ENCODE assay signal across 28 mouse cellular contexts in genomic region chr13:33921699-33922098, GRCm38 (mm10). TPM values are rescaled to one million over a fixed set of nuclear protein-coding genes. Genes with fewer than 3 reads are reported as not detected.
DNase-seq lines count a peak whose midpoint lies in the region; ATAC-seq and TF ChIP-seq lines count a peak whose summit lies in the region.
"Had no signal": no experiment of that assay in that cellular context is flagged by ENCODE, and none has a peak within 500 bp of the region (broad histone marks: within the 10 kb centered on the region; RNA-seq: fewer than 3 reads in every experiment).

No protein-coding gene starts in this region.

- peak; percentile 61 for ATAC-seq in intestine, postnatal 0 days
- ATAC-seq: CD4-positive, CD25-positive, alpha-beta regulatory T cell, adult 4 months; forebrain, embryonic 14.5 days; forebrain, postnatal 0 days; hindbrain, embryonic 16.5 days had no signal

- no peak for TF ChIP-seq POLR2A in ES-Bruce4 (IDR thresholded peaks at IDR 0.05; ENCODE audit: insufficient read depth, low read length)

- peak; percentile 28 for DNase-seq in ZHBTc4 (ENCODE audit: low read depth, low spot score)
- no peak for DNase-seq in cerebellum, postnatal 25 days
- DNase-seq in lung, postnatal 4 days: no peak
- no peak for DNase-seq in testis, postnatal 14 days (ENCODE audit: low spot score)
- no peak for DNase-seq in kidney, adult 18-20 months
- DNase-seq: adrenal gland, postnatal 10 days; adrenal gland, postnatal 36 days; cerebellum, adult 18-20 months; cerebellum, adult 9-10 months; cerebellum, postnatal 14 days; forebrain, postnatal 0 days; gastrocnemius, adult 2 months; gastrocnemius, postnatal 14 days; heart, adult 18-20 months; heart, postnatal 10 days; heart, postnatal 36 days had no signal

- H3K4me1 ChIP-seq in E14TG2a.4 (replicated peaks; ENCODE audit: low read depth, low read length) (peaks cover 30% of the 10 kb centered on the region), ES-Bruce4 (ENCODE audit: control insufficient read depth, insufficient read depth, low read length) (no peaks in the 10 kb centered on the region)
- H3K4me1 ChIP-seq in intestine, postnatal 0 days (replicated peaks; ENCODE audit: control insufficient read depth, insufficient read depth, low read length): no peaks in the 10 kb centered on the region
- H3K4me1 ChIP-seq: embryonic facial prominence, embryonic 12.5 days; embryonic facial prominence, embryonic 15.5 days; heart, embryonic 12.5 days; heart, embryonic 15.5 days; hindbrain, embryonic 10.5 days; hindbrain, embryonic 13.5 days had no signal

- 42% methylated on average over 5 of the region's 5 CpGs for WGBS in intestine, postnatal 0 days

- no peak for TF ChIP-seq EP300 in ES-Bruce4 (IDR thresholded peaks at IDR 0.05; ENCODE audit: insufficient read depth, low read depth, low read length)

- peak overlapping the region; percentile 77 for H3K4me3 ChIP-seq in E14TG2a.4 (replicated peaks; ENCODE audit: low read length)
- peak overlapping the region; percentile 67 for H3K4me3 ChIP-seq in ES-Bruce4 (ENCODE audit: low read depth, low read length)
- H3K4me3 ChIP-seq in intestine, postnatal 0 days (ENCODE audit: low read depth, low read length): no peak overlapping the region
- H3K4me3 ChIP-seq: embryonic facial prominence, embryonic 12.5 days; embryonic facial prominence, embryonic 15.5 days; gastrocnemius, adult 2 months; heart, embryonic 12.5 days; heart, embryonic 15.5 days; hindbrain, embryonic 10.5 days; hindbrain, embryonic 13.5 days had no signal

- H3K27me3 ChIP-seq in E14TG2a.4 (ENCODE audit: insufficient read depth, low read length): no peaks in the 10 kb centered on the region
- H3K27me3 ChIP-seq in ES-Bruce4 (ENCODE audit: control insufficient read depth, insufficient read depth, low read length, poor library complexity, severe bottlenecking): no peaks in the 10 kb centered on the region
- no peaks in the 10 kb centered on the region for H3K27me3 ChIP-seq in intestine, postnatal 0 days (replicated peaks; ENCODE audit: control insufficient read depth, insufficient read depth, low read length)
- H3K27me3 ChIP-seq: embryonic facial prominence, embryonic 12.5 days; embryonic facial prominence, embryonic 15.5 days; heart, embryonic 12.5 days; heart, embryonic 15.5 days; hindbrain, embryonic 13.5 days had no signal

- TF ChIP-seq CTCF in E14TG2a.4 (conservative IDR thresholded peaks at IDR 0.05; ENCODE audit: low read length) (no peak), ES-Bruce4 (IDR thresholded peaks at IDR 0.05; ENCODE audit: low read depth, low read length) (no peak)
- no peak for TF ChIP-seq CTCF in intestine, postnatal 0 days (IDR thresholded peaks at IDR 0.05; ENCODE audit: low read depth)

- H3K4me2 ChIP-seq in intestine, postnatal 0 days (replicated peaks; ENCODE audit: low read depth): no peak overlapping the region; the same call in 1 of the 2 replicates
- H3K4me2 ChIP-seq: embryonic facial prominence, embryonic 12.5 days; embryonic facial prominence, embryonic 15.5 days; heart, embryonic 12.5 days; heart, embryonic 15.5 days; hindbrain, embryonic 13.5 days had no signal

- H3K9ac ChIP-seq in ES-Bruce4 (ENCODE audit: low read depth, poor library complexity, severe bottlenecking): peak overlapping the region; percentile 85
- H3K9ac ChIP-seq in intestine, postnatal 0 days (ENCODE audit: low read depth, low read length): no peak overlapping the region
- H3K9ac ChIP-seq: embryonic facial prominence, embryonic 12.5 days; embryonic facial prominence, embryonic 15.5 days; forebrain, postnatal 0 days; heart, embryonic 12.5 days; heart, embryonic 15.5 days; hindbrain, embryonic 13.5 days had no signal

- H3K9me3 ChIP-seq in E14TG2a.4 (ENCODE audit: low read length): no peaks in the 10 kb centered on the region
- H3K9me3 ChIP-seq in ES-Bruce4 (replicated peaks; ENCODE audit: control insufficient read depth, insufficient read depth, low read length, poor library complexity, severe bottlenecking): no peaks in the 10 kb centered on the region
- H3K9me3 ChIP-seq in intestine, postnatal 0 days (ENCODE audit: control insufficient read depth): no peaks in the 10 kb centered on the region
- H3K9me3 ChIP-seq: embryonic facial prominence, embryonic 12.5 days; embryonic facial prominence, embryonic 15.5 days; heart, embryonic 12.5 days; heart, embryonic 15.5 days; hindbrain, embryonic 13.5 days had no signal

- H3K36me3 ChIP-seq in E14TG2a.4 (ENCODE audit: insufficient read depth, low read length) (peaks cover 60% of the 10 kb centered on the region), ES-Bruce4 (ENCODE audit: control insufficient read depth, insufficient read depth, low read length, poor library complexity, severe bottlenecking) (peaks cover 17% of the 10 kb centered on the region)
- peaks cover 73% of the 10 kb centered on the region for H3K36me3 ChIP-seq in intestine, postnatal 0 days (ENCODE audit: control insufficient read depth, insufficient read depth)

- peak overlapping the region; percentile 82 for H3K27ac ChIP-seq in ES-Bruce4 (ENCODE audit: insufficient read depth, low read length)
- H3K27ac ChIP-seq in intestine, postnatal 0 days (ENCODE audit: low read depth, low read length): peak overlapping the region; percentile 73
- H3K27ac ChIP-seq: embryonic facial prominence, embryonic 12.5 days; embryonic facial prominence, embryonic 15.5 days; gastrocnemius, adult 2 months; heart, embryonic 15.5 days; hindbrain, embryonic 10.5 days; hindbrain, embryonic 13.5 days had no signal

RNA-seq across cellular contexts. Expression of gene Serpinb6c, which starts 16.2 kb away (rescaled TPM):
- 9.5 and 12.4 TPM in 2 replicates for polyA plus RNA-seq in ES-Bruce4 (2011; ENCODE audit: insufficient read depth, insufficient read length, low read depth, missing spikeins)
- 0.09 TPM in 1 of 2 replicates, not detected in the other for polyA plus RNA-seq in intestine, postnatal 0 days (2015; fragmentation: Nextera tagmentation; extraction: Ambion mirVana)
- polyA plus RNA-seq: heart, embryonic 12.5 days; heart, embryonic 15.5 days; hindbrain, embryonic 10.5 days had no signal

RNA-seq across cellular contexts. Expression of gene Nqo2, which starts 42.8 kb away (rescaled TPM):
- polyA plus RNA-seq in ES-Bruce4 (2011; ENCODE audit: insufficient read depth, insufficient read length, low read depth, missing spikeins): 16.3 and 20.9 TPM in 2 replicates
- polyA plus RNA-seq in intestine, postnatal 0 days (2015; fragmentation: Nextera tagmentation; extraction: Ambion mirVana): 27.5 and 28.0 TPM in 2 replicates
